Mouse (Mus musculus): Measurements from ENCODE around the gene Fadd. TPM values are rescaled to one million over a fixed set of nuclear protein-coding genes. Genes with fewer than 3 reads are reported as not detected.

Fadd gene
- polyA plus RNA-seq, 1 experiment from 2014 or later, result 7.8 TPM

GRCm38 (mm10) chr7:144587291-144587690 lies 5.0 kb upstream of the Fadd start:
- Histone ChIP-seq H3K9me3 (ENCODE audit: control insufficient read depth, low read length) (no peaks in the 10 kb centered on the region), H3K4me1 (replicated peaks; ENCODE audit: control insufficient read depth, insufficient read depth) (0 out of 2 replicates have a peak, but pooled peaks cover 2% of the 10 kb centered on the region), H3K27me3 (ENCODE audit: control insufficient read depth, insufficient read depth, low read length) (no peaks in the 10 kb centered on the region), H3K36me3 (ENCODE audit: control insufficient read depth, insufficient read depth, low read length) (peaks cover 4% of the 10 kb centered on the region; the same call in 1 of the 2 replicates), H3K27ac (replicated peaks) (no peak overlapping the region), H3K4me2 (replicated peaks; ENCODE audit: low read depth) (no peak overlapping the region), H3K4me3 (ENCODE audit: low read depth, low read length) (no peak overlapping the region), H3K9ac (ENCODE audit: low read length) (no peak overlapping the region)
- WGBS, result 41% methylated on average over 2 of the region's 2 CpGs
- ATAC-seq (ENCODE audit: low FRiP score, low TSS enrichment) (no peak), DNase-seq (ENCODE audit: low spot score) (peak; percentile 50)
- TF ChIP-seq EP300 (optimal IDR thresholded peaks at IDR 0.05), result no peak
- TF ChIP-seq CTCF (IDR thresholded peaks at IDR 0.05; ENCODE audit: low read depth), result peak; percentile 77

GRCm38 (mm10) chr7:144585648-144586047 lies 3.4 kb upstream of the Fadd start:
- Histone ChIP-seq H3K27me3 (ENCODE audit: control insufficient read depth, insufficient read depth, low read length) (no peaks in the 10 kb centered on the region), H3K4me2 (replicated peaks; ENCODE audit: low read depth) (no peak overlapping the region), H3K9ac (ENCODE audit: low read length) (no peak overlapping the region), H3K4me3 (ENCODE audit: low read depth, low read length) (no peak overlapping the region), H3K27ac (replicated peaks) (no peak overlapping the region), H3K4me1 (replicated peaks; ENCODE audit: control insufficient read depth, insufficient read depth) (0 out of 2 replicates have a peak, but pooled peaks cover 5% of the 10 kb centered on the region), H3K36me3 (ENCODE audit: control insufficient read depth, insufficient read depth, low read length) (no peaks in the 10 kb centered on the region), H3K9me3 (ENCODE audit: control insufficient read depth, low read length) (no peaks in the 10 kb centered on the region)
- TF ChIP-seq CTCF (IDR thresholded peaks at IDR 0.05; ENCODE audit: low read depth) (peak; percentile 97), EP300 (optimal IDR thresholded peaks at IDR 0.05) (no peak)
- DNase-seq (ENCODE audit: low spot score) (peak; percentile 77), ATAC-seq (ENCODE audit: low FRiP score, low TSS enrichment) (no peak)
- 19% methylated on average over 6 of the region's 6 CpGs for WGBS

- 0% methylated on average over 4 of the region's 4 CpGs for WGBS
- H3K4me3 ChIP-seq (ENCODE audit: low read depth, low read length), result no peak overlapping the region
- no peak overlapping the region for H3K4me2 ChIP-seq (replicated peaks; ENCODE audit: low read depth)
- H3K4me1 ChIP-seq (replicated peaks; ENCODE audit: control insufficient read depth, insufficient read depth), result 0 out of 2 replicates have a peak, but pooled peaks cover 5% of the 10 kb centered on the region
- DNase-seq (ENCODE audit: low spot score) (peak; percentile 70), ATAC-seq (ENCODE audit: low FRiP score, low TSS enrichment) (no peak)
- H3K9me3 ChIP-seq (ENCODE audit: control insufficient read depth, low read length), result no peaks in the 10 kb centered on the region
- peak; percentile 78 for TF ChIP-seq CTCF (IDR thresholded peaks at IDR 0.05; ENCODE audit: low read depth)
- TF ChIP-seq EP300 (optimal IDR thresholded peaks at IDR 0.05), result no peak
- H3K27me3 ChIP-seq (ENCODE audit: control insufficient read depth, insufficient read depth, low read length), result no peaks in the 10 kb centered on the region
- no peak overlapping the region for H3K9ac ChIP-seq (ENCODE audit: low read length)
- H3K27ac ChIP-seq (replicated peaks), result no peak overlapping the region
- peaks cover 6% of the 10 kb centered on the region; the same call in 1 of the 2 replicates for H3K36me3 ChIP-seq (ENCODE audit: control insufficient read depth, insufficient read depth, low read length)
These were observed 1.4 kb upstream of the Fadd start for GRCm38 (mm10) chr7:144583619-144584018.

GRCm38 (mm10) chr7:144581559-144582283 lies 542 bp downstream of the Fadd start:
- TF ChIP-seq EP300 (optimal IDR thresholded peaks at IDR 0.05), result peak; percentile 11
- peak; percentile 90 for TF ChIP-seq CTCF (IDR thresholded peaks at IDR 0.05; ENCODE audit: low read depth)
- peak overlapping the region; percentile 87 for H3K27ac ChIP-seq (replicated peaks)
- H3K36me3 ChIP-seq (ENCODE audit: control insufficient read depth, insufficient read depth, low read length), result peaks cover 6% of the 10 kb centered on the region; the same call in 1 of the 2 replicates
- H3K9ac ChIP-seq (ENCODE audit: low read length), result peak overlapping the region; percentile 78
- peak overlapping the region; percentile 82 for H3K4me2 ChIP-seq (replicated peaks; ENCODE audit: low read depth)
- H3K9me3 ChIP-seq (ENCODE audit: control insufficient read depth, low read length), result no peaks in the 10 kb centered on the region
- WGBS, result 1% methylated on average over 38 of the region's 43 CpGs
- DNase-seq (ENCODE audit: low spot score) (peak; percentile 91), ATAC-seq (ENCODE audit: low FRiP score, low TSS enrichment) (peak; percentile 93)
- H3K27me3 ChIP-seq (ENCODE audit: control insufficient read depth, insufficient read depth, low read length), result no peaks in the 10 kb centered on the region
- H3K4me3 ChIP-seq (ENCODE audit: low read depth, low read length), result peak overlapping the region; percentile 70
- 0 out of 2 replicates have a peak, but pooled peaks cover 5% of the 10 kb centered on the region for H3K4me1 ChIP-seq (replicated peaks; ENCODE audit: control insufficient read depth, insufficient read depth)

- 89% methylated on average over 5 of the region's 5 CpGs for WGBS
- no peak for TF ChIP-seq CTCF (IDR thresholded peaks at IDR 0.05; ENCODE audit: low read depth)
- no peak for TF ChIP-seq EP300 (optimal IDR thresholded peaks at IDR 0.05)
- Histone ChIP-seq H3K27ac (replicated peaks) (no peak overlapping the region), H3K4me3 (ENCODE audit: low read depth, low read length) (no peak overlapping the region), H3K27me3 (ENCODE audit: control insufficient read depth, insufficient read depth, low read length) (no peaks in the 10 kb centered on the region), H3K4me2 (replicated peaks; ENCODE audit: low read depth) (no peak overlapping the region), H3K36me3 (ENCODE audit: control insufficient read depth, insufficient read depth, low read length) (peaks cover 6% of the 10 kb centered on the region; the same call in 1 of the 2 replicates), H3K4me1 (replicated peaks; ENCODE audit: control insufficient read depth, insufficient read depth) (0 out of 2 replicates have a peak, but pooled peaks cover 2% of the 10 kb centered on the region), H3K9me3 (ENCODE audit: control insufficient read depth, low read length) (no peaks in the 10 kb centered on the region), H3K9ac (ENCODE audit: low read length) (no peak overlapping the region)
- no peak for ATAC-seq (ENCODE audit: low FRiP score, low TSS enrichment)
- DNase-seq (ENCODE audit: low spot score), result no peak
These were observed 4.4 kb downstream of the Fadd start for GRCm38 (mm10) chr7:144577876-144578275.

- Histone ChIP-seq H3K4me2 (replicated peaks; ENCODE audit: low read depth) (no peak overlapping the region), H3K4me3 (ENCODE audit: low read depth, low read length) (no peak overlapping the region), H3K36me3 (ENCODE audit: control insufficient read depth, insufficient read depth, low read length) (no peaks in the 10 kb centered on the region), H3K27ac (replicated peaks) (no peak overlapping the region), H3K4me1 (replicated peaks; ENCODE audit: control insufficient read depth, insufficient read depth) (no peaks in the 10 kb centered on the region), H3K9me3 (ENCODE audit: control insufficient read depth, low read length) (no peaks in the 10 kb centered on the region), H3K9ac (ENCODE audit: low read length) (no peak overlapping the region), H3K27me3 (ENCODE audit: control insufficient read depth, insufficient read depth, low read length) (no peaks in the 10 kb centered on the region)
- DNase-seq (ENCODE audit: low spot score) (no peak), ATAC-seq (ENCODE audit: low FRiP score, low TSS enrichment) (no peak)
- WGBS, result 79% methylated on average over 5 of the region's 5 CpGs
- TF ChIP-seq EP300 (optimal IDR thresholded peaks at IDR 0.05), result no peak
These were observed 10.0 kb downstream of the Fadd start for GRCm38 (mm10) chr7:144572234-144572633.
